Mouse (Mus musculus) CH12.LX (cell line): ENCODE measurements around the gene Nsf. TPM values are rescaled to one million over a fixed set of nuclear protein-coding genes. Genes with fewer than 3 reads are reported as not detected.

Source experiments
- DNase-seq: peaks from one replicate; pipeline ENCODE4 v3.0.0-alpha.2; 2013; ENCODE audit errors: extremely low read depth
- H3K27ac ChIP-seq: 2 replicates; pipeline ENCODE4 v1.5.1; 2012; ENCODE audit warnings: low read depth, mild to moderate bottlenecking, control low read depth, moderate library complexity; ENCODE audit not compliant: insufficient read depth
- H3K27me3 ChIP-seq: replicated peaks from 2 replicates; pipeline ENCODE3; 2012; ENCODE audit warnings: inconsistent platforms
- H3K36me3 ChIP-seq, 2 experiments: replicated peaks in 1 of 2; 2 replicates each; pipeline versions ENCODE3 to v1.6.1; 2012; ENCODE audit warnings: inconsistent platforms in 1 of 2, low read length in 1 of 2, mild to moderate bottlenecking in 1 of 2, mixed read lengths in 1 of 2, moderate library complexity in 1 of 2; ENCODE audit not compliant: control insufficient read depth in 1 of 2, insufficient read depth in 1 of 2
- H3K4me1 ChIP-seq, 2 experiments: 2 replicates each; pipeline ENCODE4 v1.6.1; 2012; ENCODE audit warnings: inconsistent platforms in 1 of 2, moderate library complexity in 1 of 2; ENCODE audit not compliant: insufficient read depth in 2 of 2, control insufficient read depth in 1 of 2
- H3K4me2 ChIP-seq: 2 replicates; pipeline ENCODE4 v1.6.1; 2012; ENCODE audit warnings: low read depth, mild to moderate bottlenecking, control low read depth; ENCODE audit not compliant: poor library complexity, insufficient read depth, severe bottlenecking
- H3K4me3 ChIP-seq, 3 experiments: fragments of 150-350 bp in 1 of 3; sonication (generic) in 1 of 3; replicated peaks in 1 of 3; 2 replicates each; pipeline versions ENCODE3 to v1.5.1; 2011 to 2012; ENCODE audit warnings: low read depth in 2 of 3, low read length in 2 of 3, mild to moderate bottlenecking in 2 of 3, moderate library complexity in 2 of 3, control low read depth in 1 of 3, improper control_type of control experiment in 1 of 3, inconsistent platforms in 1 of 3, mixed read lengths in 1 of 3; ENCODE audit not compliant: poor library complexity in 1 of 3
- H3K79me2 ChIP-seq: replicated peaks from 2 replicates; pipeline ENCODE4 v1.6.1; 2012; ENCODE audit warnings: mild to moderate bottlenecking, moderate library complexity; ENCODE audit not compliant: control insufficient read depth, poor library complexity, insufficient read depth, severe bottlenecking; ENCODE audit errors: extremely low read depth
- H3K9ac ChIP-seq: 2 replicates; pipeline ENCODE4 v1.6.1; 2012; ENCODE audit warnings: low read depth, mild to moderate bottlenecking, control low read depth, moderate library complexity; ENCODE audit not compliant: insufficient read depth
- H3K9me3 ChIP-seq: replicated peaks from 2 replicates; pipeline ENCODE3; 2012; ENCODE audit warnings: low read length, inconsistent platforms, mixed read lengths
- BHLHE40 ChIP-seq: IDR thresholded peaks from 2 replicates; pipeline ENCODE4 v1.6.1; 2011; ENCODE audit warnings: mild to moderate bottlenecking, low read depth, low read length, improper control_type of control experiment
- CHD1 ChIP-seq: IDR thresholded peaks from 2 replicates; pipeline ENCODE4 v1.6.1; 2012; ENCODE audit warnings: low read depth, low read length, improper control_type of control experiment, inconsistent platforms
- CHD2 ChIP-seq: IDR thresholded peaks from 2 replicates; pipeline ENCODE4 v1.6.1; 2011; ENCODE audit warnings: low read length, improper control_type of control experiment
- CTCF ChIP-seq, 2 experiments: IDR thresholded peaks in 1 of 2; conservative IDR thresholded peaks in 1 of 2; 2 replicates each; pipeline ENCODE4 v1.5.1; 2011 to 2012; ENCODE audit warnings: low read depth in 2 of 2, low read length in 2 of 2, improper control_type of control experiment in 1 of 2, inconsistent platforms in 1 of 2, mild to moderate bottlenecking in 1 of 2, moderate library complexity in 1 of 2
- E2F4 ChIP-seq: IDR thresholded peaks from 2 replicates; pipeline ENCODE4 v1.6.1; 2011; ENCODE audit warnings: low read depth, low read length, improper control_type of control experiment; ENCODE audit not compliant: insufficient replicate concordance
- ELF1 ChIP-seq: IDR thresholded peaks from 2 replicates; pipeline ENCODE4 v1.6.1; 2014; ENCODE audit warnings: low read depth, mild to moderate bottlenecking, inconsistent platforms, low read length, improper control_type of control experiment
- EP300 ChIP-seq: IDR thresholded peaks from 2 replicates; pipeline ENCODE4 v1.6.1; 2011; ENCODE audit warnings: low read length, improper control_type of control experiment
- HCFC1 ChIP-seq: IDR thresholded peaks from 2 replicates; pipeline ENCODE4 v1.6.1; 2012; ENCODE audit warnings: low read depth, mild to moderate bottlenecking, inconsistent platforms, low read length, improper control_type of control experiment
- IRF4 ChIP-seq: IDR thresholded peaks from 2 replicates; pipeline ENCODE4 v1.6.1; 2014; ENCODE audit warnings: low read depth, mild to moderate bottlenecking, inconsistent platforms, low read length, improper control_type of control experiment
- JUN ChIP-seq: IDR thresholded peaks from 2 replicates; pipeline ENCODE4 v1.6.1; 2011; ENCODE audit warnings: low read depth, mild to moderate bottlenecking, low read length, improper control_type of control experiment, moderate library complexity; ENCODE audit not compliant: insufficient read depth
- MAFK ChIP-seq: IDR thresholded peaks from 2 replicates; pipeline ENCODE4 v1.6.1; 2011; ENCODE audit warnings: low read length, improper control_type of control experiment; ENCODE audit not compliant: insufficient replicate concordance
- MAX ChIP-seq: IDR thresholded peaks from 2 replicates; pipeline ENCODE4 v1.6.1; 2011; ENCODE audit warnings: low read length, improper control_type of control experiment
- MYC ChIP-seq: IDR thresholded peaks from 2 replicates; pipeline ENCODE4 v1.6.1; 2011; ENCODE audit warnings: low read depth, mild to moderate bottlenecking, improper control_type of control experiment, low read length
- NELFE ChIP-seq: IDR thresholded peaks from 2 replicates; pipeline ENCODE4 v1.6.1; 2011; ENCODE audit warnings: low read depth, low read length, improper control_type of control experiment
- NRF1 ChIP-seq: IDR thresholded peaks from 2 replicates; pipeline ENCODE4 v1.6.1; 2014; ENCODE audit warnings: low read depth, mild to moderate bottlenecking, inconsistent platforms, low read length, improper control_type of control experiment, moderate library complexity
- RAD21 ChIP-seq: IDR thresholded peaks from 2 replicates; pipeline ENCODE4 v1.6.1; 2011; ENCODE audit warnings: low read depth, mild to moderate bottlenecking, low read length, improper control_type of control experiment, moderate library complexity
- SIN3A ChIP-seq: IDR thresholded peaks from 2 replicates; pipeline ENCODE4 v1.6.1; 2012; ENCODE audit warnings: low read length, improper control_type of control experiment, inconsistent platforms
- USF1 ChIP-seq: IDR thresholded peaks from 2 replicates; pipeline ENCODE4 v1.6.1; 2014; ENCODE audit warnings: low read depth, mild to moderate bottlenecking, inconsistent platforms, low read length, improper control_type of control experiment
- ZMIZ1 ChIP-seq: IDR thresholded peaks from 2 replicates; pipeline ENCODE4 v1.6.1; 2012; ENCODE audit warnings: low read depth, mild to moderate bottlenecking, inconsistent platforms, low read length, improper control_type of control experiment
- dilution Hi-C: fragments of 300-500 bp; cut with MboI; formaldehyde crosslinking; loops from 2 replicates; pipeline ENCODE4 v1.14.3; 2020; ENCODE audit warnings: low sequenced_read_pairs; ENCODE audit not compliant: extremely low pct_unique_long_range_greater_than_20kb, extremely low pct_ligation_motif_present
- in situ Hi-C: fragments of 300-500 bp; cut with MboI; formaldehyde crosslinking; loops from 3 replicates; pipeline ENCODE4 v1.14.3; 2019; ENCODE audit warnings: low sequenced_read_pairs, low pct_ligation_motif_present, low pct_unique_long_range_greater_than_20kb, mixed read lengths
- polyA plus RNA-seq: library from polyadenylated mRNA; unstranded; fragments of >175 nt; gene quantifications from 2 replicates; pipeline ENCODE4 v1.2.1, GENCODE M21; 2012; ENCODE audit warnings: low read depth; ENCODE audit not compliant: insufficient read length
- total RNA-seq, 2 experiments: library from RNA; depleted of rRNA; stranded (reverse); fragments of 300-350 nt in 1 of 2; fragments of >200 nt in 1 of 2; gene quantifications; 2 replicates each; pipeline ENCODE4 v1.2.3; 2012 to 2014

The Nsf gene
- total and polyA plus RNA-seq, 3 experiments, result 48.1 to 99.3 (median 50.9) TPM

DNA sequence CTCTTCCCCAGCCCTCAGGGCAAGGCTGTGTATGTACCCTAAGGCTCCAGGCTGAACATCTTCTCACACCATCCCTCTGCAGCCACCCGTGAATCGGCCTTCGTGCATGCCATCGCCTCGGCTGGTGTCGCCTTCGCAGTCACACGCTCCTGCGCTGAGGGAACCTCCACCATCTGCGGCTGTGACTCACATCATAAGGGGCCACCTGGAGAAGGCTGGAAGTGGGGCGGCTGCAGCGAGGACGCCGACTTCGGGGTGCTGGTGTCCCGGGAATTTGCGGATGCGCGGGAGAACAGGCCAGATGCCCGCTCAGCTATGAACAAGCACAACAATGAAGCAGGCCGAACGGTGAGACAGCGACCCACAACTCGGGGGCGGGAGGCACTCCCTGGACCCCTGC is 142.6 kb downstream of the Nsf start:
- Histone ChIP-seq H3K9ac (no peak overlapping the region), H3K36me3 (no peaks in the 10 kb centered on the region), H3K4me3 (no peak overlapping the region), H3K9me3 (peaks cover 3% of the 10 kb centered on the region), H3K79me2 (no peaks in the 10 kb centered on the region)
- no peak for TF ChIP-seq ELF1
- no peak for TF ChIP-seq RAD21
- no peak for TF ChIP-seq HCFC1
- no peak for TF ChIP-seq USF1
- no peak for TF ChIP-seq NRF1
- no peak for TF ChIP-seq NELFE
- no peak for TF ChIP-seq MYC
- TF ChIP-seq EP300, result no peak
- TF ChIP-seq E2F4, result no peak
- TF ChIP-seq CHD2, result no peak
- TF ChIP-seq MAX, result no peak
- TF ChIP-seq CHD1, result no peak
- TF ChIP-seq JUN, result no peak
- no peak for TF ChIP-seq BHLHE40
- no peak for TF ChIP-seq MAFK
- TF ChIP-seq CTCF (conservative IDR thresholded peaks at IDR 0.05 in 1 of 2, IDR thresholded peaks at IDR 0.05 in 1 of 2; ENCODE audit: low read depth in 2 of 2, low read length in 2 of 2), result no peak
- TF ChIP-seq ZMIZ1, result no peak
- TF ChIP-seq, all 38 proteins: peak for 0
- in situ Hi-C loops (no loop called here), dilution Hi-C loops (no loop called here)
- DNase-seq, result no peak
- peaks cover 27% of the 10 kb centered on the region for H3K27me3 ChIP-seq
- no peak overlapping the region for H3K27ac ChIP-seq
- H3K4me2 ChIP-seq, result no peak overlapping the region
- no peaks in the 10 kb centered on the region for H3K4me1 ChIP-seq

DNA sequence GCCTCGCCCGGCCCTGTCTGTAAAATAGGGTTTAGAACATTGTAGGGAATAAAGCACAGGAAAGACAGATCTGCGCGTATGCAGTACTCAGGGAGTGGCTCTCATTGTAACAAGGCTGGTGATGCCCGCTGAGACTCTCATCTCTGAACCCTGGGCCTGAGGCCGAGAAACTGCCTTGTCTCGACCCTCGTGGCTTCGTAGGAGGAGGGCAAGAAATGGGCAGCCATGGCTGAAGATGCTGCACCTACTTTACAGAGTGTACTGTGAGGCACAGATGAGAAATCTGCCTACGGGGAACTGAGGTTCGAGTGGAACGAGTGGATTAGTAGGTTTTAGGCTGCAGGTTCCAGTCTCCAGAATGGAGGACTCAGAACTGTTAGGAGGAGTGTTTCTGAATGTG is 143.2 kb downstream of the Nsf start:
- Histone ChIP-seq H3K4me3 (no peak overlapping the region), H3K27ac (no peak overlapping the region), H3K4me1 (no peaks in the 10 kb centered on the region), H3K9ac (no peak overlapping the region), H3K27me3 (peaks cover 33% of the 10 kb centered on the region), H3K4me2 (no peak overlapping the region), H3K9me3 (peaks cover 7% of the 10 kb centered on the region), H3K79me2 (no peaks in the 10 kb centered on the region), H3K36me3 (no peaks in the 10 kb centered on the region)
- no peak for DNase-seq
- TF ChIP-seq RAD21 (no peak), E2F4 (no peak), USF1 (no peak), CHD2 (no peak), IRF4 (no peak), NRF1 (no peak), MAX (no peak), SIN3A (no peak)
- in situ Hi-C loops (no loop called here), dilution Hi-C loops (no loop called here)
